Mouse (Mus musculus) intestine, postnatal 0 days (tissue): ENCODE results near the gene Frmd4a. TPM values are rescaled to one million over a fixed set of nuclear protein-coding genes. Genes with fewer than 3 reads are reported as not detected.
A peak's percentile ranks its signal among the peaks of the same experiment; 100 is the strongest.

Experiments
- ATAC-seq: fragments of 200-750 bp; cut with Nextera tagmentation; 2 replicates; pipeline ENCODE4 v1.8.0; 2017; ENCODE audit warnings: mild to moderate bottlenecking, moderate TSS enrichment, moderate library complexity
- H3K27ac ChIP-seq: fragments of 300-500 bp; sonication (generic); 2 replicates; pipeline ENCODE4 v1.5.1; 2014; ENCODE audit warnings: mild to moderate bottlenecking, low read depth, low read length, moderate library complexity
- H3K27me3 ChIP-seq: fragments of 300-500 bp; sonication (generic); replicated peaks from 2 replicates; pipeline ENCODE4 v1.6.1; 2014; ENCODE audit warnings: low read length, mixed read lengths; ENCODE audit not compliant: control insufficient read depth, insufficient read depth
- H3K36me3 ChIP-seq: fragments of 300-500 bp; sonication (generic); 2 replicates; pipeline ENCODE4 v1.6.1; 2014; ENCODE audit warnings: mild to moderate bottlenecking, moderate library complexity; ENCODE audit not compliant: control insufficient read depth, insufficient read depth
- H3K4me1 ChIP-seq: fragments of 300-500 bp; sonication (generic); replicated peaks from 2 replicates; pipeline ENCODE4 v1.6.1; 2014; ENCODE audit warnings: antibody characterized with exemption, low read length, mixed read lengths; ENCODE audit not compliant: control insufficient read depth, insufficient read depth
- H3K4me2 ChIP-seq: fragments of 300-500 bp; sonication (generic); replicated peaks from 2 replicates; pipeline ENCODE4 v1.6.1; 2014; ENCODE audit warnings: low read depth, mild to moderate bottlenecking, moderate library complexity
- H3K4me3 ChIP-seq: fragments of 300-500 bp; sonication (generic); 2 replicates; pipeline ENCODE4 v1.5.1; 2014; ENCODE audit warnings: low read depth, low read length
- H3K9ac ChIP-seq: fragments of 300-500 bp; sonication (generic); 2 replicates; pipeline ENCODE4 v1.6.1; 2014; ENCODE audit warnings: mild to moderate bottlenecking, low read depth, low read length
- H3K9me3 ChIP-seq: fragments of 300-500 bp; sonication (generic); 2 replicates; pipeline ENCODE4 v1.6.1; 2016; ENCODE audit warnings: mixed run types; ENCODE audit not compliant: control insufficient read depth
- CTCF ChIP-seq: sonication (generic); IDR thresholded peaks from 2 replicates; pipeline ENCODE4 v1.5.1; 2016; ENCODE audit warnings: low read depth, mild to moderate bottlenecking, control low read depth, antibody characterized with exemption, moderate library complexity
- WGBS: fragments of 180-500 bp; shearing (Covaris S2); extraction: QIAGEN DNeasy Blood & Tissue Kit; methylation state at CpG from one replicate; pipeline ENCODE4 v1.1.7; 2014; 5-methylcytosine and 5-hydroxymethylcytosine counted together
- polyA plus RNA-seq: library from polyadenylated mRNA; unstranded; fragments of >200 nt; fragmentation: Nextera tagmentation; extraction: Ambion mirVana; gene quantifications from 2 replicates; pipeline ENCODE4 v1.2.1, GENCODE M21; 2015

Gene Frmd4a
- polyA plus RNA-seq, 1 experiment from 2014 or later, result 4.5 TPM

DNA sequence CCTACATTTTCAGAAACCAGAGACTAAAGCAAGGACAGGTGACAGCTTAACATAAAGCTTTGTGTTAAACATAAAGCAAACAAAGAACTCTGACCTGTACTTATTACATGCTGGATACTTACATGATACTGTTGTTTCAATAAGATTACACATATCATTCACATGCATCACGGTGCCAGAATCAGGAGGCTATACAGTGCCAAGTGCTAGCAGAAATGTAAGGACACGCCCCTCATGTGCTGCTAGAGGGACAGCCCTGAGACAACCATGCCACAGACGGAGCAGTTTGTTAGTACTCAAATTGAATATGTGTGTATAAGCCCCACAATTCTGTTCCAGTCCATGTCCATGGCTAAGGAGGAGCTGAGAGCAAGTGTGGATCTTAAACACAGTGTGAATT is 620.7 kb downstream of the Frmd4a start:
- WGBS, result 82% methylated on average over 3 of the region's 3 CpGs
- H3K9ac ChIP-seq, result no peak overlapping the region
- no peak overlapping the region for H3K4me3 ChIP-seq
- no peaks in the 10 kb centered on the region for H3K27me3 ChIP-seq
- H3K4me1 ChIP-seq, result no peaks in the 10 kb centered on the region
- no peak for ATAC-seq
- peaks cover 82% of the 10 kb centered on the region for H3K36me3 ChIP-seq
- no peak overlapping the region for H3K27ac ChIP-seq
- no peak overlapping the region for H3K4me2 ChIP-seq
- H3K9me3 ChIP-seq, result no peaks in the 10 kb centered on the region
- TF ChIP-seq CTCF, result no peak

DNA sequence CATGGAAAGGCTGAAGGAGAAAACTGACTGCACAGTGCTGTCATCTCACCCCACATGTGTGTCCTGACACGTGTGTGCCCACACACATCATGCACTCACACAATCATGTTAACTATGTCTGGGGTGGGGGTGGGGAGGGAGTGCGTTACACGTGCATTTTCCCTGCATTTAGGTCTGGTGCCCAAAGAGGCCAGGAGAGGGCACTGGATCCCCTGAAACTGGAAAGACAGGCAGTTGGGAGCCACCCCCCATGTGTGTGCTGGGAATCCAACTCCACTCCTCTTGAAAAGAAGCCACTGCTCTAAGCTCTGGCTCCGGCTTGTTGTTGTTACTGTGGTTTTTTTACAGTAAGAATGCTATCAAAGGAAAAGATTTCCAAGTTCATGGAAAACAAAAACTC is 627.5 kb downstream of the Frmd4a start:
- WGBS, result 82% methylated on average over 4 of the region's 4 CpGs
- Histone ChIP-seq H3K9ac (no peak overlapping the region), H3K4me3 (no peak overlapping the region), H3K4me1 (no peaks in the 10 kb centered on the region), H3K27ac (no peak overlapping the region), H3K4me2 (no peak overlapping the region), H3K36me3 (peaks cover 51% of the 10 kb centered on the region), H3K9me3 (no peaks in the 10 kb centered on the region), H3K27me3 (no peaks in the 10 kb centered on the region)
- peak; percentile 24; the same call in 1 of the 2 replicates for TF ChIP-seq CTCF
- no peak for ATAC-seq

GRCm38 (mm10) chr2:4648094-4648493 is 630.6 kb downstream of the Frmd4a start:
- Histone ChIP-seq H3K4me1 (0 out of 2 replicates have a peak, but pooled peaks cover 4% of the 10 kb centered on the region), H3K4me3 (no peak overlapping the region), H3K27me3 (no peaks in the 10 kb centered on the region), H3K4me2 (no peak overlapping the region), H3K27ac (no peak overlapping the region), H3K9ac (no peak overlapping the region), H3K36me3 (peaks cover 30% of the 10 kb centered on the region), H3K9me3 (no peaks in the 10 kb centered on the region)
- ATAC-seq, result no peak
- WGBS, result 83% methylated on average over 4 of the region's 4 CpGs
- TF ChIP-seq CTCF, result no peak

DNA sequence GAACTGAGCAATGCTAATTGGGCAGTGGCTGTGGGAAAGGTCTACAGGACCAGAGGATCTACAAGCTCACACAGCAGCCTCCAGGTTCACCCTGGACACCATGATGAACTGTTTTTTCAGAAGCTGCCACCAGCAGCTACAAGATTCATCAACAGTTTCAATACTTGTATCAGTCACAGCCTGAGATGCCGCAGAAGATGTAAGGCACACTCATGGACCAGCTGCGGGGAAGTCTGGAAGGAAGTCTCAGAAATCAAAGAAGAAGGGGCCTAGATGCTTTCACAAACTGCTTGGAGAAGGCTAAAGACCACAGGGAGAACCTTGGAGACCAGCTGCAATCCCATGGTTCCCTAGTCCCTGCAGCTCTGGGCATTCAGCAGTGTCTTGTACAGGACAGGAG is 632.1 kb downstream of the Frmd4a start:
- Histone ChIP-seq H3K9me3 (no peaks in the 10 kb centered on the region), H3K36me3 (peaks cover 22% of the 10 kb centered on the region), H3K27me3 (no peaks in the 10 kb centered on the region), H3K27ac (no peak overlapping the region), H3K4me3 (no peak overlapping the region), H3K4me2 (no peak overlapping the region), H3K9ac (no peak overlapping the region), H3K4me1 (0 out of 2 replicates have a peak, but pooled peaks cover 4% of the 10 kb centered on the region)
- ATAC-seq, result no peak
- no peak for TF ChIP-seq CTCF
- WGBS, result 95% methylated on average over 2 of the region's 2 CpGs

- 1% methylated on average over 40 of the region's 40 CpGs for WGBS
- H3K9ac ChIP-seq, result peak within 1 kb of the TSS; percentile 75
- H3K4me3 ChIP-seq, result peak within 1 kb of the TSS; percentile 96
- peaks cover 10% of the 10 kb centered on the region for H3K36me3 ChIP-seq
- H3K4me1 ChIP-seq, result 0 out of 2 replicates have a peak, but pooled peaks cover 4% of the 10 kb centered on the region
- no peaks in the 10 kb centered on the region for H3K9me3 ChIP-seq
- H3K27ac ChIP-seq, result peak within 1 kb of the TSS; percentile 71
- ATAC-seq, result peak; percentile 88
- peak; percentile 88 for TF ChIP-seq CTCF
- H3K4me2 ChIP-seq, result peak within 1 kb of the TSS; percentile 72
- H3K27me3 ChIP-seq, result no peaks in the 10 kb centered on the region
These were observed 634.2 kb downstream of the Frmd4a start, which contains the start of gene Prpf18 for GRCm38 (mm10) chr2:4651500-4652285. Gene Prpf18 (minus strand): TSS chr2:4652113.

DNA sequence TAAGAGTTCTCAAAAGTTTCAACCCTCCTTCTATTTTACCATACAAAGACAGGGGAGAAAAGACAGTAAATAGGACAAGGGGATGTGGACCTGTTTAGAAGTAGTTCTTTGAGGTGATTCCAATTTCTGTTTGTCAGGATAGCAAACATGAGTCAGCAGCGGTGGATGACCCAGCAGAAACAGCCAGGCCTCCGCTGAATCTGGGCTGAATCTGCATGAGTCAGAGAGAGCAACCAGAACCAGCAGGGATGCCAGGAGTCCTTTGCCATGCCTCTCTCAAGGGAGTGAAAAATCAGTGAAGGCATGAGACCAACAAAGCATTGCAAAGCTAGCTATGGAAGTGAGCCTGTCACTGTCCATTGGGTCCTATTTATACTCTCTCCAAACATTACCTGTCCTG is 643.2 kb downstream of the Frmd4a start:
- Histone ChIP-seq H3K27ac (no peak overlapping the region), H3K4me1 (no peaks in the 10 kb centered on the region), H3K4me3 (no peak overlapping the region), H3K4me2 (no peak overlapping the region), H3K27me3 (no peaks in the 10 kb centered on the region), H3K9ac (no peak overlapping the region), H3K9me3 (no peaks in the 10 kb centered on the region), H3K36me3 (no peaks in the 10 kb centered on the region)
- no peak for TF ChIP-seq CTCF
- ATAC-seq, result no peak
- WGBS, result 78% methylated on average over 2 of the region's 2 CpGs
